Mouse (Mus musculus): ENCODE results near the gene Zmynd12. TPM values are rescaled to one million over a fixed set of nuclear protein-coding genes. Genes with fewer than 3 reads are reported as not detected.

Zmynd12 gene
- 0.20 TPM in 1 of 2 replicates, not detected in the other for polyA plus RNA-seq (2016; fragmentation: Nextera tagmentation; extraction: Ambion mirVana)

DNA sequence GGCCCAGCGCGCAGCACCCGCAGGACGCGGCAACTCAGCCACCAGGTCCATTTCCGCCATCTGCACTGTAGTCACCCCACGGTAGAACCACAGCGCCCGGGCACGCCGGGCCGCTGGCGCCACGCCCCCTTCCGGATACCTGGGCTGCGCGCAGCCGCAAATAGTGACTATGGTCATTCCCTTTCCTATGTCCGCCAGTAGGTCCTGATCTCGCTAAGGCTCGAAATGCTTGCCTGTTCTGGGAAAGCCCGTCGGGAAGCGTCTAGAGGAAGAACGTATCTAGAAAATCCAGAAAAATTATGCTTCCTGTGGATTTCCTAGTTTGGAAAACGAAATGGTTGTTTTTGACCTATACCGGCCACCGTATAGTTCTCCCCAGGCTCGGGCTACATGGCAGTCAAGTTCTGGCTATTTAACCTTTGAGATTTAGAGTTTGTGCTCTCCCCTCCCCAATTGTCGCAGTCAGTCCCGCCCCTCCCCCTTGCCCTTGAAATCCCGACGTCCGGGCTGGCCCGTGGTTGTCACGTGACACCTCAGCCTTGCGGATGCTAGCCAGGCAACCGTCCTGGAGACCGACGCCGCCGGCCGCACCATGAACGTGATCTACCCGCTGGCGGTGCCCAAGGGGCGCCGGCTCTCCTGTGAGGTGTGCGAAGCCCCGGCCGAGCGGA lies at the start of gene Zmynd12, which contains the start of gene Ppcs:
Gene Zmynd12, plus strand, starts transcription at position 521 of the 671 bp plus-strand sequence.
Gene Ppcs, minus strand, starts transcription at position 127 of the 671 bp plus-strand sequence.
- H3K9me3 ChIP-seq (replicated peaks): no peaks in the 10 kb centered on the region
- H3K27ac ChIP-seq: peak within 1 kb of the TSS; percentile 92
- H3K4me3 ChIP-seq: peak within 1 kb of the TSS; percentile 76
- H3K27me3 ChIP-seq (ENCODE audit: low read depth, poor library complexity, severe bottlenecking): no peaks in the 10 kb centered on the region
- H3K4me1 ChIP-seq: peaks cover 22% of the 10 kb centered on the region
- DNase-seq (ENCODE audit: low spot score): peak; percentile 92
- under 1% methylated on average over 52 of the region's 52 CpGs for WGBS
- peaks cover 26% of the 10 kb centered on the region for H3K36me3 ChIP-seq

DNA sequence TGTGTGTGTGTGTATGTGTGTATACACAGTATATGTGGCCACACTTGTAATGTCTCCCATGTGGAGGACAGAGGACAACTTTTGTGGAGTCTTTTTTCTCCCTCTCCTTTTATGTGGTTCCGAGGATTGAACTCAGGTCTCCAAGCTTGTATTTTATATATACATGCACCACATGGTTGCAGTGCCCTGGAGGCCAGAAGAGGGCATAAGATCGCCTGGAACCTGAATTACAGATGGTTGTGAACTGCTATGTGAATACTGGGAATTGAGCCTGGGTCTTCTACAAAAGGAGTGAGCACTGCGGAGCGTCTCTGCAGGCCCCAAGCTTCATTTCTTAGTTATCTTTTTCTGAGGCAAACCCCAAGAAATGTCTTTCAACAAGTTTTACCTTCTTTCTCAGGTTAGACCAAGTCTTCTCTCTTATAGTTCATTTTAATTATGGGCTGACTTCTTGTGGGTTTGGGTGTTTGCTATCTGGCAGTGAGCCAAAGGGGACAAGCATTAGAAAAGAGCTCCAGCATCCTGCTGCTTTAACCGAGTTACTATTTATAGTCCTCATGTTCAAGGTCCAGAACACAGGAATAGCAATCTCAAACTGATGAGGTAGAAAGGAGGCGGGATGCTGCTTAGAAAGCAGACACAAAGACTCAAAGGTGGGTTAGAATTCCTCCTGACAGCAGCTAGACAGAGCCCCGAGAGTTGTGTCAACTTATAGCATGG lies 41.0 kb upstream of the Zmynd12 start:
- WGBS: 85% methylated on average over 7 of the region's 7 CpGs
- no peak for DNase-seq (ENCODE audit: low spot score)
- Histone ChIP-seq H3K27me3 (ENCODE audit: low read depth, poor library complexity, severe bottlenecking) (no peaks in the 10 kb centered on the region), H3K4me3 (no peak overlapping the region), H3K4me1 (no peaks in the 10 kb centered on the region), H3K27ac (no peak overlapping the region), H3K9me3 (replicated peaks) (no peaks in the 10 kb centered on the region), H3K36me3 (no peaks in the 10 kb centered on the region)

DNA sequence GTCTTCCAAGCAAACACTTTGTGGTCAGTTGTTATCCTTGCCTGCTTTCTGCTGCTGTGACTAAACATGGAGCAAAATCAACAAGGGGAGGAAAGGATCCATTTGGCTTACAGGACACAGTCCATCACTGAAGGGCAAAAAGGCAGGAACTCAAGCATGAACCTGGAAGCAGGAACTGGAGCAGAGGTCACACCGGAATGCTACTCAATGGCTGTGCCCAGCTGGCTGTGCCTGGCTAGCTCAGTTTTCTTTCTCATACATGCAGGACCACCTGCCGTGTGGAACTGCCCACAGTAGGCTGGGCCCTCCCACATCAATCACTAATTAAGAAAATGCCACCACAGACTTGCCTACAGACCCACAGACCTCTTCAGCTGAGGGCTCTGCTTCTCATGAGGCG lies 33.4 kb upstream of the Zmynd12 start:
- DNase-seq (ENCODE audit: low spot score): no peak
- H3K9me3 ChIP-seq (replicated peaks): no peaks in the 10 kb centered on the region
- 76% methylated on average over 3 of the region's 3 CpGs for WGBS

DNA sequence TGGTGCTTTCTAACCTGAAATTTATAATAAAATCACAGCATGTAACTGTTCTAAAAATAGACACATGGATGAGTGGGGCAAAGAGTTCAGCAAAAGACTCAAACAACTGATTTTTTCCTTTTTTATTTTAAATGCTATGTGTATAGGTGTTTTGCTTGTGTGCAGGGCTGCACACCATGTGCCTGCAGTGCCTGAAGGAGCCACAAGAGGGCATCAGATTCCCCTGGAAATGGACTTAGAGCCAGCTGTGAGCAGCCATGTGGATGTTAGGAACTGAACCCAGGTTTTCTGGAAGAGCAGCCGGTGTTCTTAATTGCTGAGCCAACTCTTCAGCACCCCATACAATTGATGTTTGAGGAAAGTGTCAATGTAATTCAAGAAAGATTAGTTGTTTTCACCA lies 32.2 kb upstream of the Zmynd12 start:
- DNase-seq (ENCODE audit: low spot score): peak; percentile 47
- H3K27me3 ChIP-seq (ENCODE audit: low read depth, poor library complexity, severe bottlenecking): no peaks in the 10 kb centered on the region
- 0 out of 2 replicates have a peak, but pooled peaks cover 2% of the 10 kb centered on the region for H3K4me1 ChIP-seq
- H3K9me3 ChIP-seq (replicated peaks): no peaks in the 10 kb centered on the region
- WGBS: 90% methylated on average over 1 of the region's 1 CpGs
- H3K4me3 ChIP-seq: no peak overlapping the region
- H3K36me3 ChIP-seq: no peaks in the 10 kb centered on the region
- no peak overlapping the region for H3K27ac ChIP-seq

More for the DNA sequence above, 33.4 kb upstream of the Zmynd12 start:
- H3K27me3 ChIP-seq (ENCODE audit: low read depth, poor library complexity, severe bottlenecking): no peaks in the 10 kb centered on the region
- H3K4me1 ChIP-seq: 0 out of 2 replicates have a peak, but pooled peaks cover 2% of the 10 kb centered on the region
- no peak overlapping the region for H3K27ac ChIP-seq
- no peaks in the 10 kb centered on the region for H3K36me3 ChIP-seq
- H3K4me3 ChIP-seq: no peak overlapping the region

DNA sequence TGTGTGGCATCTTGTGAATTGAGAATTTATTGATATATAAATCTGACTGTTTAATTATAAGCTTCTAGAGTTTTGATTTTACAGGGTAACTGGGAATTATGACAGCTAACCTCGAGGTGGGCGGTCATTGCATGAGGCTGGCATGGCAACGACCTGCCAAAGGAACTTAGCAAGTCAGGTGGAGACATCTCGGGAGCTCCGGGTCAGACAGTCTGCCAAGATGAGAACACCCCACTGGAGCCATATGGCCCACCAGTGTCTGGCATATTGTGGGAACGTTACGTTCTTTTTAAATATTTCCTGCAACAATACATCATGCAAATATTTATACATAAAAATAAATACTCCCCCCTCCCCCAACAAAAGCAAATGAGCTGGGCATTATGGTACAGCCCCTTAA lies 23.9 kb upstream of the Zmynd12 start:
- Histone ChIP-seq H3K27me3 (ENCODE audit: low read depth, poor library complexity, severe bottlenecking) (no peaks in the 10 kb centered on the region), H3K36me3 (no peaks in the 10 kb centered on the region), H3K4me3 (no peak overlapping the region), H3K27ac (no peak overlapping the region), H3K4me1 (no peaks in the 10 kb centered on the region), H3K9me3 (replicated peaks) (no peaks in the 10 kb centered on the region)
- no peak for DNase-seq (ENCODE audit: low spot score)
- 90% methylated on average over 7 of the region's 7 CpGs for WGBS

DNA sequence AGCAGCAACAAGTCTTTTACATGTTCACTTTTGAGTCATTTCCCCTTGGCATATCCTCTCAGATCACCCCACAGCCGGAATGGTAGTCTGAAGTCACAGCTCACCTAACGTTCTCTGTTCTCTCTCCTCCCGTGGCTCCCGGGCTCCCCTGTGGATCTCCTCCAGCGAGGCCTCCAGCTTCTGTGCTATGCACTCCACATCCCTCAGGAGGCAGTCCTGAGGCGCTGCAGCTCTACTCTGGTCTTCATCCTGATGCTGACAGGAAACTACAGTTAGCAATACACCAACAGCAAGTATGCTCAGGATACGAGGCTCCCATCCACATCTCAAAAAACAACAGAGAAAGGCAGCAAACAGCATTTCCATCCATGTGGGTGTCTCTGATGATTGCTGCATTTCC lies 21.7 kb upstream of the Zmynd12 start:
- Histone ChIP-seq H3K4me1 (no peaks in the 10 kb centered on the region), H3K27ac (no peak overlapping the region), H3K4me3 (no peak overlapping the region), H3K27me3 (ENCODE audit: low read depth, poor library complexity, severe bottlenecking) (no peaks in the 10 kb centered on the region), H3K9me3 (replicated peaks) (no peaks in the 10 kb centered on the region), H3K36me3 (no peaks in the 10 kb centered on the region)
- DNase-seq (ENCODE audit: low spot score): no peak
- 64% methylated on average over 7 of the region's 7 CpGs for WGBS

DNA sequence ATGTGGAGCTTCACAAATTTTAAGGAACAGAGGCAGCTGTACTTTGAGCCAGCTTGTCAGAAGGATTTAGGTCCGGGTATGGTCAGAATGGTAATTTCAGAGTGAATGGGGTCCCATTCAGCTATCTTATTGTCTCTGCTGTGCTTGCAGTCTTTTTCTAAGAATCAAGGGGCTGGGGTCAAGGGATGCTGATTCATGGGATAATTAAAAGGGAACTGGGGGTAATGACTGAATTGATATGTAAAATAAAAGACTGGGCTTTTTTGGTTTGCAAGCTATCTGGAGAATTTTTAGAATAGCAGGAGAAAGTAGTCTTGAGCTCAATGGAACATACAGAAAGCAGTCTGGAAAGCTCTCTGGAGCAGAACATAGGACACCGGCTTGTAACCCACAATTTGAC lies 19.2 kb upstream of the Zmynd12 start:
- no peak overlapping the region for H3K4me3 ChIP-seq
- no peak overlapping the region for H3K27ac ChIP-seq
- no peaks in the 10 kb centered on the region for H3K9me3 ChIP-seq (replicated peaks)
- H3K36me3 ChIP-seq: no peaks in the 10 kb centered on the region
- WGBS: 94% methylated on average over 2 of the region's 2 CpGs
- no peak for DNase-seq (ENCODE audit: low spot score)
- H3K27me3 ChIP-seq (ENCODE audit: low read depth, poor library complexity, severe bottlenecking): no peaks in the 10 kb centered on the region
- no peaks in the 10 kb centered on the region for H3K4me1 ChIP-seq

DNA sequence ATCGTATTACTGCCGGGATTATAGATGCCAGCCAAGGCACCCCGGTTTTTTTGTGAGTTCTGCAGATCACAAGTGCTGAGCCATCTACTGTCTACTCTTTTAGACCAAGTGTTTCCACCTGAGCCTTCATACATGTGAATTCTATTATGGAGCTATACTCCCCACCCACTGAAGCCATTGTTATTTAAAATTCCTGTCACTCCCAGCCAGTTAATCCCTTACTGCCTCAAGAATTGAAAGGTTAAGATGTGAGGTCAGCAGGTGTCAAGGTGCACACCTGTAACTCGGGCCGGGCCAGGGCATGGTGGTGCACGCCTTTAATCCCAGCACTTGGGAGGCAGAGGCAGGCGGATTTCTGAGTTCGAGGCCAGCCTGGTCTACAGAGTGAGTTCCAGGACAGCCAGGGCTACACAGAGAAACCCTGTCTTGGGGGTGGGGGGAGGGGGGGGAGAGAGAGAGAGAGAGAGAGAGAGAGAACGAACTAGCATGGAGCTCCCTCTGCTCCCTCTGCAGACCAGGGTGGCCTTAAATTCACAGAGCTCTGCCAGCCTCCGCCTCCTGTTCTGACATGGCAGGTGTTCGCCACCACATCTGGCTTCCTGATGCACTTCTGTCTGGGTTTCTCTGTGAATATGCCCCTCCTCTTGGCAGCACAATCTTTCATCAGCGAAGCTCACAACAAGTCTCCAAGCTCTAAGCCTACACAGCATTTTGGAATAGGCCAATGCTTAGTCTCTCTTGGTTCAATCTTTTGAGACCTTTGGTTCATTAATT lies 10.6 kb upstream of the Zmynd12 start:
- no peak overlapping the region for H3K4me3 ChIP-seq
- WGBS: 83% methylated on average over 12 of the region's 12 CpGs
- H3K9me3 ChIP-seq (replicated peaks): no peaks in the 10 kb centered on the region
- peaks cover 12% of the 10 kb centered on the region; the same call in 1 of the 2 replicates for H3K4me1 ChIP-seq
- no peaks in the 10 kb centered on the region for H3K27me3 ChIP-seq (ENCODE audit: low read depth, poor library complexity, severe bottlenecking)
- DNase-seq (ENCODE audit: low spot score): no peak
- H3K36me3 ChIP-seq: no peaks in the 10 kb centered on the region
- no peak overlapping the region for H3K27ac ChIP-seq

DNA sequence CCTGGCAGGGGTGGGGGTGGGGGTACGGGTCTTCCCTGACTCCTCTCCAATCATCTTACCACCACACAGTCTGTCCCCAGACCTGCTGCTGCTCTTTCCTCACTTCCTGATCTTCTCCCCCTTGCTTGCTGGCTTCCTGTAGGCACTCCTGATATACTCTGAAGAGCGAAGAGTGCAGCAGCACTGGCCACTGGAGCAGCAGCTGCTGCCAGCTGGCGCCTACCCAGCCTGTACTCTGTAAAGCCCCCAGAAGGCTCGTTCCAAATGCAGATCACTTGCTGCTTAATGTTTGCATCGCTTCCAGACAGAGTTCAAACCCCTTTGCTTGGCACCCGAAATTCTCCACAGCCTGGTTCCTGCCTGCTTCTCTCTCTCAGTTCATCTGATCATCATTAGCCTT lies 9.8 kb upstream of the Zmynd12 start:
- Histone ChIP-seq H3K36me3 (0 out of 2 replicates have a peak, but pooled peaks cover under 1% of the 10 kb centered on the region), H3K27ac (no peak overlapping the region), H3K4me1 (peaks cover 12% of the 10 kb centered on the region; the same call in 1 of the 2 replicates), H3K9me3 (replicated peaks) (no peaks in the 10 kb centered on the region), H3K4me3 (no peak overlapping the region), H3K27me3 (ENCODE audit: low read depth, poor library complexity, severe bottlenecking) (no peaks in the 10 kb centered on the region)
- DNase-seq (ENCODE audit: low spot score): no peak
- 82% methylated on average over 6 of the region's 6 CpGs for WGBS

DNA sequence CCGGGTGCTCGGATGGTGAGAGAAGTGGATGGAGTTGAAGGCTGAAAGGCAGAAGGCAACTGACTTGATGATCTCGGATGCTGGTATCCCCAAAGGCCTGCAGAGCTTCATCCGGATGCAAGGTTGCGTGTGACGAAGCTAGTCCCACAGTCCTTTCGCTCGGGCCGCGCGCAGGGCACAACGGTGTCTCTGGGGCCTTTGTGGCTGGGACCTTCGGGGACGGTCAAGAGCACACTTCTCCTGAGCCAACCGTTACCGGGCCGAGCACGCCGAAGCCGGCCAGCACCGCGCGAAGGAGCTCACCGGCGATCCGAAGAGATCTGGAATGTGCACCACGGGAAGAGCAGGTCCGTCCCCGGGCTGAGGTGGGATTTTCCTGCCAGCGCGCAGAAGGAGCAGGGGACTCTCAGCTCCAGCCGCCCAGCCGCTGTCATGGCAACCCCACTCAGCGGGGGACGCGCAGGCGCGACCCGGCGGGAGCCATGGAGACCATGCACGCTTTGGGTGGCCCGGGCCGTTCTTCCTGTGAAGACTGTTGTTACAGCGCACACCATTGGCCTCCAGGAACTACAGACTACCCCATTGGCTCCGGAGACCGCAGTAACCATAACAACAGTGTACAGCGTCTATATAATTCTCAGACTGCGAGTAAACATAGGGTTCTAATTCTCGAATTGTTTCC lies 7.4 kb upstream of the Zmynd12 start, which contains the start of gene Ccdc30:
Gene Ccdc30, minus strand, starts transcription at position 450 of the 682 bp plus-strand sequence.
- peak within 1 kb of the TSS; percentile 75 for H3K4me3 ChIP-seq
- H3K27ac ChIP-seq: peak within 1 kb of the TSS; percentile 81
- no peaks in the 10 kb centered on the region for H3K27me3 ChIP-seq (ENCODE audit: low read depth, poor library complexity, severe bottlenecking)
- no peaks in the 10 kb centered on the region for H3K9me3 ChIP-seq (replicated peaks)
- under 1% methylated on average over 49 of the region's 49 CpGs for WGBS
- H3K36me3 ChIP-seq: peaks cover 23% of the 10 kb centered on the region
- H3K4me1 ChIP-seq: peaks cover 12% of the 10 kb centered on the region; the same call in 1 of the 2 replicates
- peak; percentile 98 for DNase-seq (ENCODE audit: low spot score)

DNA sequence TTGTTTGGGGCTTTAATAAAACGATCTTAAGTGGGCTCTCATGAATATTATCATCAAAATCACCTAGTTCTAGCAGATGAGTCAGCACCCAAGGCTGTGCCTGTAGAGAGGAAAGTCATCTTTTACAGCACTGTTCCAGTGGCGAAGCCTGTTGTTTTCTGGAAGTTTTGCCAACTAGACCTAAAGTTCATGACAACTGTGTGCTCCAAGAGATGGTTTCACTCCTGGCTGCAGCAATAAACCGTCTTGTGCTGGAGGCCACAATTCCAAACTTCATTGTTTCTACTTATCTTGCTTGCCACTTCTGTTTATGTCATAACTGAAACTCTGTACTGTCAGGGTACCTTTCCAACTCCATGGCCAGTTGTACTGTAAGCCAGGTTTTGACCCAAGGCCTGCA lies 5.3 kb upstream of the Zmynd12 start:
- no peaks in the 10 kb centered on the region for H3K9me3 ChIP-seq (replicated peaks)
- H3K36me3 ChIP-seq: peaks cover 26% of the 10 kb centered on the region
- no peak for DNase-seq (ENCODE audit: low spot score)
- no peak overlapping the region for H3K4me3 ChIP-seq
- no peaks in the 10 kb centered on the region for H3K27me3 ChIP-seq (ENCODE audit: low read depth, poor library complexity, severe bottlenecking)
- H3K27ac ChIP-seq: no peak overlapping the region
- WGBS: 76% methylated on average over 3 of the region's 3 CpGs
- H3K4me1 ChIP-seq: peaks cover 24% of the 10 kb centered on the region

DNA sequence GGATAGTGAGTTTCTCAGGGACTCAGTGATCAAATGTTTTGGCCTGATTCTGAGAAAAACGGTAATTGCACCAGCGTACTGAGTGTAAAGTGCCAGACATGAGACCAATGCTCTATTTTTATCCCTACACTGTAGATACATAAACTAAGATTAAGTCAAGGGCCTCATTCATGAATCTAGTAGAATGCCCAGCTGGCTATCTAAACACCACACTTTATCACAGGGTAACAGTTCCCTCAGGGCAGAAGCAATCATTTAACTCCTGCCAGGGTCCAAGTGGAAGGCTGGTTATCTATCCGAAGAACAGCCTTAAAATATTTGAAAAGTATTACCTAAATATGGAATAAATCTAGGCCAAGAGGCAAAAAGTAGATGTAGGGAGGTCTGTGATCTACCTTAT lies 4.7 kb upstream of the Zmynd12 start:
- peaks cover 26% of the 10 kb centered on the region for H3K4me1 ChIP-seq
- no peaks in the 10 kb centered on the region for H3K9me3 ChIP-seq (replicated peaks)
- no peak overlapping the region for H3K4me3 ChIP-seq
- no peaks in the 10 kb centered on the region for H3K27me3 ChIP-seq (ENCODE audit: low read depth, poor library complexity, severe bottlenecking)
- no peak for DNase-seq (ENCODE audit: low spot score)
- no peak overlapping the region for H3K27ac ChIP-seq
- peaks cover 26% of the 10 kb centered on the region for H3K36me3 ChIP-seq
- 91% methylated on average over 3 of the region's 3 CpGs for WGBS

All from limb, embryonic 10.5 days (tissue).